Mouse (Mus musculus): Measurements from ENCODE around the gene Ids.
"Not testable (repeated sequence)": the region's sequence is repeated elsewhere in the genome, so short reads cannot be mapped to it uniquely, and the experiment has no call there.

Ids gene

DNA sequence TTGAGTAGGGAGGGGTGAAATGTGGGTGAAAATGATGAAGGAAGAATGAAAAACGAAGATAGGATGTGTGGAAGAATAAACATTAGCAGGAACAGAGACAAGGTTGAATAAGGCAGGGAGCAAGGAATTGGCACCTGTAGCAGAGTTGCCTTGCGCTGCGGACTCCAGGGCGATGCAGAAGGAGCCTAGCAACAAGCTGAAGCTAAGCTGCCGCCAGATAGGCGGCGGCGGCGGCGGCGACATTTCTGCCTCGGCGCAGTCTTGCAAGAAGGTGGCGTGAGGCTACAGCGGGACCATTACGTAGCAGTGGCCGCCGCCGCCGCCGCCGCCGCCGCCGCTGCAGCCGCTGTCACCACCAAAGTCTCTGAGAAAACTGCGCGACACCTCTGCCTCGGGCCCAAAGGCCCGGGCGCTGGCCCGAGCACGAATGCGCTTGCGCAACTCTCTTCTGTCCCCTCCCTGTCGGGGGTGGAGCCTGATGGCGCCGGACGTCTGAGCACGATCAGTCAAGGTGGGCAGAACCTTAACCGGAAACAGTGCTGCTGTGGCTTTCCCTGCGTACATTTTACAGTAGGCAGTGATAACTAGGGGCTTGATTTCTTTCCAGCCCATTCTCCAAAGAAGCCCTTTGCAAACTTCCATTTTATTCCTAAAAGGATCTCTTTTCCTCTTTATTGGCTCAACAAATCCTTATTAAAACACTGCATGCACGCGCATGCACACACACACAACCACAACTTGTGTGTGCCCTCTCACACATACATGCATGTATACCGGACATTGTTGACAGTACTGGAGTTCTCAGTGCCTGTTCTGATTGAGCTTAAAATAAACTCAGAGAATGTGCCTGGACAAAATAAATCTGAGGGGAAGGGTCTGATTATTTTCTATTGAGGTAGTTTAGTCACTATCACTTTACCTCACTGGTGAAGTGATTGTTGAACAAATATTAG, at the start of gene Ids:
Gene Ids (minus strand): TSS at position 424 of the 953 bp plus-strand sequence.
- no peaks in the 10 kb centered on the region for H3K36me3 ChIP-seq (ENCODE audit: control insufficient read depth, insufficient read depth, low read length, poor library complexity, severe bottlenecking)
- no peaks in the 10 kb centered on the region for H3K27me3 ChIP-seq (ENCODE audit: control insufficient read depth, insufficient read depth, low read length, poor library complexity, severe bottlenecking)
- DNase-seq (ENCODE audit: low read depth, low spot score) = peak; percentile 90

DNA sequence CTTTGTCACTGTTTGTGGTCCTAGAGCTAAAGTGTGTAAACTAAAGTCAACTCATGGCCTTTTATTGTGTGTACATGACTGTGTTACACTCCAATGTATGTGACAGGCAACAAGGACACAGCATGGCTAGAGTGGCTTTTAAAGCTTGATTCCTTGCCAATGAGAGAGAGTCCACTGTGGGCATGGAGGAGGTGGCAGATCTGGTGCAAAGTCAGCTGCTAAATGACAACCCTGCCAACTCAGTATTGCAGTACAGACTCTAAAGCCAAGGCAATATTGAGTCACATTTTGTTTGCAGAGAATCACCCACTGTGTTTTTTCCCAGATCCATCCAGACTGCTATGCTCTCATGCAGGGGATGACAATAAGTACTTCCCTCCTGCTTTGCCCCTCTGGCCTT, 27.8 kb upstream of the Ids start:
- not testable (repeated sequence) for H3K36me3 ChIP-seq (ENCODE audit: control insufficient read depth, insufficient read depth, low read length, poor library complexity, severe bottlenecking); H3K27me3 ChIP-seq (ENCODE audit: control insufficient read depth, insufficient read depth, low read length, poor library complexity, severe bottlenecking); DNase-seq (ENCODE audit: low read depth, low spot score)

DNA sequence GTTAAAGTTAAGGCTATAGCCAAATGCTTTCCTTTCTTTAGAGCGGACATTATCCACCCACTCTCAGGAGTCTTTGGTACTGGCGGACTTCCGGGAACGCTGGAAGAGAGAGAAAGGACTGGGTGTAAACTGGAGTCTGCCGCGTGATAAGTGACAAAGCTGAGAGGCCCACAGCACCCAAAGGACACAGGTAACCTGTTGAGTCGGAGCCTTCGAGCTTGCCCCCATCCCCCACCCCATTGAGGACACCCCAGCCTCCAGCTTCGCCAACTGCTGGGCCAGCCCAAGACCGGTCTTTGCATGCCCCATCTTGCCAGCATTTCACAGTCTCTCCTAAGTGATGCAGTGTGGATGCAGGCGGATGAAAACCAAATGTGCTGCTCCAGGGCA, 21.1 kb upstream of the Ids start:
- H3K36me3 ChIP-seq (ENCODE audit: control insufficient read depth, insufficient read depth, low read length, poor library complexity, severe bottlenecking) = no peaks in the 10 kb centered on the region
- no peak for DNase-seq (ENCODE audit: low read depth, low spot score)

DNA sequence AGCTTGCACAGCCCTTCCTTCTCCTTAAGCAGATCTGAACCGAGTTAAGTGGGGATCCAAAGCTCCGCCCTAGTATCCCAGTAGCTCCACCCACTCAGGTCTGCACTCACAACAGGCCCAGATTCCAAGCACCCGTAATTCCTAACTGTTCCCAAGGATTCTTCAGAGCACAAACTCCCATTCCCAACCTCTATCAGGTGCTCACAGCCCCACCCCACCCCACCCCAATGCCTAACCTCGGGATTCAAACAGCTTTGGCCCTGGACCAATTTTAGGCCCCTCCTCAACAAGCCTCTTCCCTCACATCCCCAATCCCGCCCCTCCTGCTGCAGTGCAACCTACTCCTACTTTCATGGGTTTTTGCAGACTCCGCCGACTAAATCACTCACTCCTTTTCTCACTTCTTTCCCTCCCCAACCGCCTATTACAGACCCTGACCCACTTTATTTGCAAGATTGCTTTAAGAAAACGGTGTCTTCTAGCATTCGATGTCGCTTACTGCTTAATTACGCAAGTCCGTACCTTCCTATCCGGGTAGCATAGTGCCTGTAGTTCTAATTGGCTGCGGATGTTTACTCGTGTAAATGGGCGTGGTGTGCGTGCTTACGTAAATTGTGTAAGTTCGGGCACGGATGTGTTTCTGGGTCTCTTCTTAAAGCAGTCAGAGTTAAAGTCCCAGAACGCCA, 20.5 kb upstream of the Ids start, which contains the start of gene 1110012L19Rik:
Gene 1110012L19Rik (plus strand): TSS at position 602 of the 686 bp plus-strand sequence.
- Histone ChIP-seq H3K27me3 (ENCODE audit: control insufficient read depth, insufficient read depth, low read length, poor library complexity, severe bottlenecking) (no peaks in the 10 kb centered on the region), H3K36me3 (ENCODE audit: control insufficient read depth, insufficient read depth, low read length, poor library complexity, severe bottlenecking) (no peaks in the 10 kb centered on the region)
- DNase-seq (ENCODE audit: low read depth, low spot score) = peak; percentile 85

More for the DNA sequence above, 21.1 kb upstream of the Ids start:
- H3K27me3 ChIP-seq (ENCODE audit: control insufficient read depth, insufficient read depth, low read length, poor library complexity, severe bottlenecking) = no peaks in the 10 kb centered on the region

DNA sequence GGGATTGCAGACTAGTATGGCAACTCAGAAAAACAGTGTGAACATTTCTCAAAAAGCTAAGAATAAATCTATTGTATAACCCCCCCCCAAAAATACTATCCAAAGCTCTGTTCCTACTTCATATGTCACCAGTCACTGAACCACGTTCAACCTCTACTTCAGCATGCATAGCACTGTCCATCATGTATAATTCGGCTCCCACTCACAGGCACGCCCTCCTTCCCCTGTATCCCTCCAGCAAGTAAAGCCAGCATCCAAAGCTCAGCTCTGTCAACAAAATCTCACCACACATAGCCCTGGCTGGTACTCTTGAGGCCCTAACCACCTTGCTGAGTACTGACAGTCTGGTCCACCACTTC, 20.0 kb upstream of the Ids start:
- no peaks in the 10 kb centered on the region for H3K36me3 ChIP-seq (ENCODE audit: control insufficient read depth, insufficient read depth, low read length, poor library complexity, severe bottlenecking)
- no peaks in the 10 kb centered on the region for H3K27me3 ChIP-seq (ENCODE audit: control insufficient read depth, insufficient read depth, low read length, poor library complexity, severe bottlenecking)
- DNase-seq (ENCODE audit: low read depth, low spot score) = no peak

DNA sequence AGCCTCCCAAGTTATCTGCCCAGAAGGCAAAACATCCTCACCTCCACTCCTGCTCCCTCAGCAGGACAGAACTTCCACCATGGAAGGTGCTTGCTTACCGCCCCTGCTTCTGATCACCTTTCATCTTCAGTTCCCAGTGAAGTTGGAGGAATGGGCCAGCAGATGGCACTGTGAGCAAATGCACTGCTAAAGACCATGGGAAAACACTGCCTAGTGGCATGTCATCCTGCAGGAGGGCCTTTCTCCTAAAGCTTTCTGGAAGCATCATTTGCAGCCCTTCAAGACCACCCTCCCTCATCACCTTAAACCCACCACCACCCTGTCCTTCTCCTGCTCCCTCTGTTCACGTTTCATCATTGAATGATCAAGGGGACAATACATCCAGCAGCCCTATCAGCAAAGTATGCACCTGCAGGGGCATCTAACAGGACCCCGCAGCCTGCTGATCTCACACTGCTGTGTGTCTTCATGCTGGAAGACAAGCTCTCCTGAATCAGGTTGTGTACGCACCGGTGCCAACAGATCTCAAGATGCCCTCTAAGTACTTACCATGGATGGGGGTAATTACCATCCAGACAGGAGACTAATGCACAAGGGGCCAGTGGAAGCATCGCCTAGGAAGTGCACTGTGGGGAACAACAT, 9.7 kb upstream of the Ids start:
- H3K36me3 ChIP-seq (ENCODE audit: control insufficient read depth, insufficient read depth, low read length, poor library complexity, severe bottlenecking) = not testable (repeated sequence)

DNA sequence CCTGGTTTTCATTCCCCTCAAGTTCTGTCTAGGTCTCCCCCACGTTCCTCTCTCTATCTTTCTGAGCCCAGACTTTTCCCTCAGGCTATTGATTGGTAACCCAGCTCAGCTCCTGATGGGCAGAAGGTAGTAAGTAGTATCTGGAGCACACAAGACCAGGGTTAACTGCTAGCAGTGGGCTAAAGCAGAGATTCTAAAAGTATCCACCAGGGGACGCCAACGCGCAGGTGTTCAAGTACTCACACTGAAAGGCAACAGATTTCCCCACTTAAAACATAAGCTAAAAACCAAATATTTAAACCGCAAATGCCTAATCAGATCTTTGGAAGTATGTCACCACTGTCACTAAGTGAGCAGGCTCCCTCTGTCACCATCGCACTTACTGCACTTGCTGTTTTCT, 4.9 kb upstream of the Ids start:
- DNase-seq (ENCODE audit: low read depth, low spot score); H3K36me3 ChIP-seq (ENCODE audit: control insufficient read depth, insufficient read depth, low read length, poor library complexity, severe bottlenecking); H3K27me3 ChIP-seq (ENCODE audit: control insufficient read depth, insufficient read depth, low read length, poor library complexity, severe bottlenecking): not testable (repeated sequence)

More for the DNA sequence above, 9.7 kb upstream of the Ids start:
- DNase-seq (ENCODE audit: low read depth, low spot score); H3K27me3 ChIP-seq (ENCODE audit: control insufficient read depth, insufficient read depth, low read length, poor library complexity, severe bottlenecking): not testable (repeated sequence)

DNA sequence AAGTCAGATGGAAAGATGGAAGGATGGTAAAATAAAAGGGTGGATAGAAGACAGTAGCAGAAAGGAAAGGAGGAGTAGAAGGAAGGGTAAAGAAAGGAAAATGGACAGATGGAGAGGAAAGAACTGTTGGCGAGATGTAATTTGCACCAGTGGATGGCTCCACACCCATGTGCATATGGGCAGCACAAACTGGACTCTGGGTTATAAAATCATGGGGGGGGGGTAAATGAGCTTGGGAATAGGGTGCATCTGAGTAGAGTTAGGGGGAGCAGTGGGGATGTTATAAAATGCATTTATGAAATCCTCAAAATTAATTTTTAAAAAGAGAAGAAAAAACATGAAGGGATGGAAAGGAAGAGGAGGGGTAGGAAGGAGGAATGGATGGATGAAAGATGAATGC, 682 bp downstream of the Ids start:
- no peaks in the 10 kb centered on the region for H3K27me3 ChIP-seq (ENCODE audit: control insufficient read depth, insufficient read depth, low read length, poor library complexity, severe bottlenecking)

DNA sequence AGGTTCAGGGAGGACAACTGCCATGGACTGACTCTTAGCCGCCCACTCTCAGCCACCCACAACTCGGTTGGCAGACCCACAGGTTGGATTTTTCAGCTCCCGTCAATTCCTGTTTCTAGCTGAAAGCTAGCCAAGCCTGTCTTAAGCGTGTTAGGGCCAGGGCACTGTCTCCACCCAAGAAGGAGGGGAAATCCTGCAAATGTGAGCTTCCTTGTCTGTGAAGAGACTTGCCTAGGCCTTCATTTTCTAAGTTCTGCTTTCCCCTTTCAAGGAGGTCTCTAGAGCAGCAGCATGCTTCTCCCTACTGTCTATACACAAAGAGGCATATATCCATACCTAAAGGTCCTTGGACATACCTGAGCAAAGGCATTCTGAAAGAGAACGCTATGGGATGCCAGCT, 1.4 kb downstream of the Ids start:
- no peaks in the 10 kb centered on the region for H3K36me3 ChIP-seq (ENCODE audit: control insufficient read depth, insufficient read depth, low read length, poor library complexity, severe bottlenecking)
- peak; percentile 3 for DNase-seq (ENCODE audit: low read depth, low spot score)
- no peaks in the 10 kb centered on the region for H3K27me3 ChIP-seq (ENCODE audit: control insufficient read depth, insufficient read depth, low read length, poor library complexity, severe bottlenecking)

More for the DNA sequence above, 682 bp downstream of the Ids start:
- no peak for DNase-seq (ENCODE audit: low read depth, low spot score)
- H3K36me3 ChIP-seq (ENCODE audit: control insufficient read depth, insufficient read depth, low read length, poor library complexity, severe bottlenecking) = no peaks in the 10 kb centered on the region

DNA sequence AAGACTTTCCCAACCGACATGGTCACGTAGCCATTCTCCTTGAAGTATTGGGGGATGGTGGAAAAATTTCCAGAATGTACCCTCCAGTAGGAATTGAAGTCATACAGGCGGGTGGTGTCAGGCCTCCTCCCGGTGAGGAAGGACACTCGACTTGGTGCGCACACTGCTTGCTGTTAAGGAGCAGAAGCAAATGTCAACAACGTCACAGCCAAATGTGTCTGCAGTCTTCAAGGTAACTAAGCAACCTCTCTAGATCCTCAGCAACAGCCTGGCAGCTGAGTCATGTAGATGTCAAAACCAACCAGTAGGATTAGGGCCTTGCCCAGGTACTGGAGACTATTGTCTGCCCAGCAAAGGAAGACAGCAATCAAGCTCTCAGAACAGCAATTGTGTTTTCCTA, 1.9 kb downstream of the Ids start:
- no peak for DNase-seq (ENCODE audit: low read depth, low spot score)
- no peaks in the 10 kb centered on the region for H3K27me3 ChIP-seq (ENCODE audit: control insufficient read depth, insufficient read depth, low read length, poor library complexity, severe bottlenecking)

DNA sequence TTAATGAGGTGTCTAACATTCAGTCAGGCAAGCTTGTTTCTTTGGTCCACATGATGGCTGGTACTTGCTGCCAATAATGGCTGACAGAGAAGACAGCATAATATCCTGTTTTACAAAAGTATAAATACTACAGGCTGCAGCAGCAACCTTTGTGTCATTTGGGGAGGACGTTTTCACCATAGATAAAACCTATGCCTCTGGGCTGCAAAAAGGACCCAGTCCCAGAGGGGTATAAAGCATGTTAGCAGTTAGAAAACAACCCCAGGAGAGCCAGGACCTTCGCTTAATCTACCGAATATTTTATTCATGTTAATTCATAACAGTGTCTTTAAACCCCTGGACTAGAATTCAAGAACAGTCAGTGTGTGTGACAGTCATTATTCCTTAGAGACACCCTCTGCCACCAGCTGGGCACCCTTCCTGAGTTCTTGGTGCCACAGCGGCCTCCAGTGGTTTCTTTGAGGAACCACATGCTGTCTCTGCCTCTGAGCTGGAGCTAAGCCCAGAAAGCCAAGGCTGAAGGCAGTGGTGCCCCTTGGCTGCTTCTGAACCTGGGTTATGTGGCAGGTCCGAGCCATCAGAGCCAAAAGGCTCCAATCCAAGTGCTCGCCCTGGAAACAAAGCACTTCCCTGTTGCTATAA, 34.6 kb downstream of the Ids start:
- peak; percentile 26 for DNase-seq (ENCODE audit: low read depth, low spot score)
- Histone ChIP-seq H3K27me3 (ENCODE audit: control insufficient read depth, insufficient read depth, low read length, poor library complexity, severe bottlenecking) (no peaks in the 10 kb centered on the region), H3K36me3 (ENCODE audit: control insufficient read depth, insufficient read depth, low read length, poor library complexity, severe bottlenecking) (no peaks in the 10 kb centered on the region)

More for the DNA sequence above, 1.9 kb downstream of the Ids start:
- no peaks in the 10 kb centered on the region for H3K36me3 ChIP-seq (ENCODE audit: control insufficient read depth, insufficient read depth, low read length, poor library complexity, severe bottlenecking)

DNA sequence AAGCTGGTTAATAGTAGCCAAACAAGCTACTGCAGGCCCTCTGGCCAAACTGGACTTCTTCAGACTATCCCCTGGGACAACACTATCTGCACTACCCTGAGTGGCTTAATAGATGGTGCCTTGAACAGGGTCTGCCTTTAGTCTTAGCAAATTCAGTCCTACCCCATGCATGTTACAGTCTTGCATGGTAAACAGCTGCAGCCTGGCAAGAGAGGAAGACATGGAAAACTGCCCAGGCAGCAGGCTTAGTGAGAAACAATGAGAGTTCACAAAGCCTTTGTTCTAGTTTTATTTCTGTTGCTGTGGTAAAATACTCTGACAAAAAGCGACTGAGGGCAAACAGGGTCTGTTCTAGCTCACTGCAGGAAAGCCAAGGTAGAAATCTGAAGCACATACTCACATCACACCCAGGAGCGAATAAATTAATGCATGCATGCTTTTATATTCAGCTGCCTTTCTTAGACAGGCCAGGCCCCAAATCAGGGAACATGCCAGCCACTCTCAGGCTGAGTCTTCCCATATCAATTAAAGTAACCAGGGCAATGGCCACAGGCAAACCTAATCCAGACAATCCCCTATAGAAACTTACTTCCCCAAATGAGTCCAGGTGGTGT, 36.2 kb downstream of the Ids start:
- Histone ChIP-seq H3K27me3 (ENCODE audit: control insufficient read depth, insufficient read depth, low read length, poor library complexity, severe bottlenecking) (no peaks in the 10 kb centered on the region), H3K36me3 (ENCODE audit: control insufficient read depth, insufficient read depth, low read length, poor library complexity, severe bottlenecking) (no peaks in the 10 kb centered on the region)
- DNase-seq (ENCODE audit: low read depth, low spot score) = no peak

DNA sequence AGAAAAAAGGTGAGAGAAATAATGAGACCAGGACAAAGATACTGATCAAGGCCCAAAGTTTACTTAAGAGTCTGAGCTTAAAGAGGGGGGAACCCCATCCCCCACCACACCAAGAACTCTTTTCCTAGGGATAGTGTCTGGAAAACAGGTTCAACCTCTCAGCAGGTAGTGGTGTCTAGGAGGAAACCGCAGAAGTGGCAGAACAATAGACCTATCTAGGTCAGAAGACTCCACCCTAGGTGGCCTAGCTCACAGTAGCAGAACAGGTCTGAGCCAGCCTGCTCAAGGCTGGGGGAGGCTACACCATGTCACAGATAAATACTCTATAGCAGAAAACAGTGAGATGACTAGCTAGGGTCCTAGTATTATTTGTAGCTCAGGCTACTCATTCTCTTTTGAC, 37.2 kb downstream of the Ids start:
- no peak for DNase-seq (ENCODE audit: low read depth, low spot score)
- Histone ChIP-seq H3K36me3 (ENCODE audit: control insufficient read depth, insufficient read depth, low read length, poor library complexity, severe bottlenecking) (no peaks in the 10 kb centered on the region), H3K27me3 (ENCODE audit: control insufficient read depth, insufficient read depth, low read length, poor library complexity, severe bottlenecking) (no peaks in the 10 kb centered on the region)

DNA sequence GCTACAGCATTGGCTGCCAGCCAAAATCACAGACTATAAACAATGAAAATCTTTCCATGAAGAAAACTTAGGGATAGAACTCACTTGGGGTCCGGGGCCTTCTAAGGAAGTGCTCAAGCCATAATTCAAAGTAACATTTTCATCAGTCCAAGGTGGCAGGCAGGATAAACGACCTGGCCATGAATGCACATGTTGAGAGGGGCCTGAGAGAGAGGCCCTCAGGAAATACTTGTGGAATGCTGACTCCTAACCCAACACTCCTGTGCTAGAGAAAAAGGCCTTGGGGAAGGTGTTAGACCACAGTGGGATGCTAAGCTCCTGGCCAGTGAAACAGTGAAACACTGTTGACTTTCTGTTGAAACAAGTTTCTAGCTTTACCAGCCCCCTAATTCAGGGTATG, 45.6 kb downstream of the Ids start:
- DNase-seq (ENCODE audit: low read depth, low spot score) = no peak
- Histone ChIP-seq H3K36me3 (ENCODE audit: control insufficient read depth, insufficient read depth, low read length, poor library complexity, severe bottlenecking) (no peaks in the 10 kb centered on the region), H3K27me3 (ENCODE audit: control insufficient read depth, insufficient read depth, low read length, poor library complexity, severe bottlenecking) (no peaks in the 10 kb centered on the region)
